Mouse (Mus musculus): ENCODE data around the gene Fance. TPM values are rescaled to one million over a fixed set of nuclear protein-coding genes. Genes with fewer than 3 reads are reported as not detected.

Fance gene
- polyA plus RNA-seq, 1 experiment = 21.7 TPM

GRCm38 (mm10) chr17:28341091-28341490 is 27.8 kb downstream of the Fance start:
- TF ChIP-seq CTCF (IDR thresholded peaks at IDR 0.05; ENCODE audit: insufficient read depth, low read length) (no peak), POLR2A (IDR thresholded peaks at IDR 0.05; ENCODE audit: borderline replicate concordance, extremely low read depth, low read depth, low read length) (peak; percentile 4; the same call in 1 of the 2 replicates)
- Histone ChIP-seq H3K4me1 (ENCODE audit: control insufficient read depth, insufficient read depth, low read length) (peaks cover 15% of the 10 kb centered on the region), H3K4me3 (replicated peaks; ENCODE audit: extremely low read depth, low read depth, low read length) (no peak overlapping the region)
- WGBS = 6% methylated on average over 26 of the region's 26 CpGs
- DNase-seq = peak; percentile 93

DNA sequence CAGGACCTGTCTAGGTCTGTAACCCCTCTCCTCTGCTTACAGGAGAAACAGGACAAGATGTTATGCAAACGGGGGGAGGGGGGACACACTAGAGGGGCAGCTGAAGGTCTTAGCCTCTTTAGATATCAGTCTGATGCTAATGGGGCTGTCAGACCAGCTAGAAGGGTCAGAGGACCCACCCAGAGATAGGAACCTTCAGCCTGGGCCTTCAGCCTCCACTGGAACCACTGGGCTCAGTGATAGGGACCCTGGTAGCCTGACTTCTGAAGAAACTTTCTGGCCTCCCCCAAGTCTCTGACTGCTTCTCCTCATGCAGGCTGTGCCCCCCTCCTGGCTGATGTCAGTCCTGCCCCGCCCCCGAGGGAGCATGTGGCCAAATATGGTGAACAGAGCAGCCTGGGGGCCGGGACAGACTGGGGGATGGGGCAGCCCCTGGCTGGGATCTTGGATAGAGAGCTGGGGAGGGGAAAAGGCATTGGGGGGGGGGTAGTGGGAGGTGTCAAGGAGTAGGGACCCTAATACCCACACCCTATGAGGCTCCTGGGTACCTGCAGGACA is 30.8 kb downstream of the Fance start:
- TF ChIP-seq POLR2A (IDR thresholded peaks at IDR 0.05; ENCODE audit: borderline replicate concordance, extremely low read depth, low read depth, low read length) (no peak), CTCF (IDR thresholded peaks at IDR 0.05; ENCODE audit: insufficient read depth, low read length) (no peak)
- 22% methylated on average over 4 of the region's 4 CpGs for WGBS
- Histone ChIP-seq H3K4me1 (ENCODE audit: control insufficient read depth, insufficient read depth, low read length) (peaks cover 22% of the 10 kb centered on the region), H3K4me3 (replicated peaks; ENCODE audit: extremely low read depth, low read depth, low read length) (no peak overlapping the region)
- no peak for DNase-seq

GRCm38 (mm10) chr17:28344670-28345069 is 31.4 kb downstream of the Fance start:
- Histone ChIP-seq H3K4me3 (replicated peaks; ENCODE audit: extremely low read depth, low read depth, low read length) (no peak overlapping the region), H3K4me1 (ENCODE audit: control insufficient read depth, insufficient read depth, low read length) (peaks cover 24% of the 10 kb centered on the region)
- no peak for DNase-seq
- TF ChIP-seq CTCF (IDR thresholded peaks at IDR 0.05; ENCODE audit: insufficient read depth, low read length) = no peak
- TF ChIP-seq POLR2A (IDR thresholded peaks at IDR 0.05; ENCODE audit: borderline replicate concordance, extremely low read depth, low read depth, low read length) = no peak
- 61% methylated on average over 3 of the region's 3 CpGs for WGBS

DNA sequence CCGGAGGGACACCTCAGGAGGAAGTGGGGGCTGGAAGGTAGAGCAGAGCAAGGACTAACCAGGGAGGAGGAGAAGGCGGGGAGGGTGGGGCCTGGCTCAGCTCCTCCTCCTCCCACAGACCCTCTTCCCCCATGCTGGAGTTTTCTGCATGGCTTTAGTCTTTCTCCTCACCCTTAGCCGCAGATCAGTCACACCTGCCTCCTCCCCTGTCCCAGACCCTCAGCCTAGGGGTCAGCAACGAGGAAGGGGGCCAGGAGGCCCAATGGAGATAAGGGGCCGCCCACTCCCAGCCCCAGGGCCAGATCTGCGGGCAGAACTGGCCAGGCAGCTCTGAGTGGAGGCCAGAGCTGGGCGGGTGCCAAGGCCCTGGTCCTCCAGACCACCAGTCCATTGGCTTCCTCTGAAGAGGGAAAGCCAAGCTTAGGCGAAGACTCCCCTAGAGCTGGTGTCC is 32.0 kb downstream of the Fance start:
- no peak for TF ChIP-seq POLR2A (IDR thresholded peaks at IDR 0.05; ENCODE audit: borderline replicate concordance, extremely low read depth, low read depth, low read length)
- no peak for TF ChIP-seq CTCF (IDR thresholded peaks at IDR 0.05; ENCODE audit: insufficient read depth, low read length)
- 21% methylated on average over 8 of the region's 8 CpGs for WGBS
- peaks cover 24% of the 10 kb centered on the region for H3K4me1 ChIP-seq (ENCODE audit: control insufficient read depth, insufficient read depth, low read length)
- no peak for DNase-seq
- no peak overlapping the region for H3K4me3 ChIP-seq (replicated peaks; ENCODE audit: extremely low read depth, low read depth, low read length)

DNA sequence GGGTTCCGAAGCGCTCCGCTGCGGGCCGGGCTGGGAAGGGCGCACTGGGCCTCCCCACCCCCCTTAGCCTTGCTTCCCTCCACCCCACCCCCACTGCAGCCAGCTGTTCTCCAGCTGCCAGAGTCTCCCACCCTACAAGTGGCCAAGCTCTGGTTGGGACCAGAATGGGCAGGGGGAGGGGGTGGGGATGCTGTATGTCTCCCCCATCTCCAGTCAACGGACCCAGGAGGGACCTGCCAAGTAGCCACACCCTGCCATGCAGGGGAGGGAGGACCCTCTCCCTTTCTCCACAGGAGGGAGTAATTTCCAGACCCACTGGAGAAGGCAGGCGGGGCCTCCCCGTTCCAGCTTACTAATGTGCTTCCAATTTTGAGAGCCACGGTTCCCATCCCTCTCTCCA is 32.6 kb downstream of the Fance start:
- Histone ChIP-seq H3K4me3 (replicated peaks; ENCODE audit: extremely low read depth, low read depth, low read length) (no peak overlapping the region), H3K4me1 (ENCODE audit: control insufficient read depth, insufficient read depth, low read length) (peaks cover 18% of the 10 kb centered on the region)
- WGBS = 15% methylated on average over 10 of the region's 10 CpGs
- no peak for DNase-seq
- no peak for TF ChIP-seq CTCF (IDR thresholded peaks at IDR 0.05; ENCODE audit: insufficient read depth, low read length)
- TF ChIP-seq POLR2A (IDR thresholded peaks at IDR 0.05; ENCODE audit: borderline replicate concordance, extremely low read depth, low read depth, low read length) = no peak

GRCm38 (mm10) chr17:28347327-28347726 is 34.0 kb downstream of the Fance start:
- TF ChIP-seq CTCF (IDR thresholded peaks at IDR 0.05; ENCODE audit: insufficient read depth, low read length) (no peak), POLR2A (IDR thresholded peaks at IDR 0.05; ENCODE audit: borderline replicate concordance, extremely low read depth, low read depth, low read length) (no peak)
- 61% methylated on average over 10 of the region's 10 CpGs for WGBS
- Histone ChIP-seq H3K4me1 (ENCODE audit: control insufficient read depth, insufficient read depth, low read length) (peaks cover 19% of the 10 kb centered on the region), H3K4me3 (replicated peaks; ENCODE audit: extremely low read depth, low read depth, low read length) (no peak overlapping the region)
- DNase-seq = no peak

GRCm38 (mm10) chr17:28348211-28348610 is 34.9 kb downstream of the Fance start:
- TF ChIP-seq POLR2A (IDR thresholded peaks at IDR 0.05; ENCODE audit: borderline replicate concordance, extremely low read depth, low read depth, low read length) (no peak), CTCF (IDR thresholded peaks at IDR 0.05; ENCODE audit: insufficient read depth, low read length) (no peak)
- Histone ChIP-seq H3K4me1 (ENCODE audit: control insufficient read depth, insufficient read depth, low read length) (peaks cover 19% of the 10 kb centered on the region), H3K4me3 (replicated peaks; ENCODE audit: extremely low read depth, low read depth, low read length) (no peak overlapping the region)
- 27% methylated on average over 6 of the region's 6 CpGs for WGBS
- DNase-seq = no peak

DNA sequence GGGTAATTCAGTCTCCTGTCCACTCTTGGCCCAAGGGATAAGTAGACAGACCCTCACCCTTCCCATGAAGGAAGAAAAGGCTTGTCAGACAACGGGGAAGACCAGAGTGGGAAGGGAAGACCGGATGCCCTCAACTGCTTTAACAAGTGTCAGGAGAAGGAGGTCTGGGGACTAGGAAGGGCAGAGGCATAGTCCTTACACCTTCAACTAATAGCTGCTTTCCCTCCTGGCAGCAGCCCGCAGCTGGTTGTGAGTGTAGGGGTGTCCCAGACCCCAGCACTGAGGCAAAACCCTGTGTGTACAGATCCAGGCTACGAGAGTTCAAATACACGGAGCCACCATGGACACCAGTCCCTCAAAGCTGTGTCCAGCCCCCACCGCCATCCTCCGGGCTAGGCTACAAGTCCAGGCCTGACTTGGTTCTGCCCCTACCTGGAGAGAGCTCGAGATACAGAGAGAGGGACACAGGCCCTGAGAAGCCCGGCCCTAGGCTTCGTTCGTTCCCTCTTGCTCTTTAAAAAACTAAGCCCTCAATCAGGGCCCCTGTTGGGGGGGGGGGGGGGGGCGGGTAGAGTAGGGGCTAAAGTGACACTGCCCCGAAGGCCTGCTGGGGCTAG is 36.1 kb downstream of the Fance start:
- H3K4me1 ChIP-seq (ENCODE audit: control insufficient read depth, insufficient read depth, low read length) = peaks cover 19% of the 10 kb centered on the region
- no peak for DNase-seq
- TF ChIP-seq POLR2A (IDR thresholded peaks at IDR 0.05; ENCODE audit: borderline replicate concordance, extremely low read depth, low read depth, low read length) = no peak
- no peak for TF ChIP-seq CTCF (IDR thresholded peaks at IDR 0.05; ENCODE audit: insufficient read depth, low read length)
- peak overlapping the region; percentile 58 for H3K4me3 ChIP-seq (replicated peaks; ENCODE audit: extremely low read depth, low read depth, low read length)
- WGBS = 24% methylated on average over 13 of the region's 13 CpGs

- no peak for TF ChIP-seq POLR2A (IDR thresholded peaks at IDR 0.05; ENCODE audit: borderline replicate concordance, extremely low read depth, low read depth, low read length)
- 2% methylated on average over 54 of the region's 54 CpGs for WGBS
- H3K4me1 ChIP-seq (ENCODE audit: control insufficient read depth, insufficient read depth, low read length) = peaks cover 19% of the 10 kb centered on the region
- H3K4me3 ChIP-seq (replicated peaks; ENCODE audit: extremely low read depth, low read depth, low read length) = peak overlapping the region; percentile 58
- DNase-seq = no peak
Observed at GRCm38 (mm10) chr17:28349901-28350465, 36.7 kb downstream of the Fance start.
